Mouse (Mus musculus) left cerebral cortex, postnatal 4 days (tissue): ENCODE measurements at regions not wholly inside any gene's neighbourhood (a gene's known extent, or its start where the extent isn't known, plus 50 kb on each side); places are given as distances from the start of the nearest gene placed in this dataset.

ENCODE experiments used
- DNase-seq: peaks from one replicate; pipeline ENCODE4 v3.0.0-alpha.2; 2022
- intact Hi-C: fragments of 180-260 bp; cut with DNase I; formaldehyde crosslinking; loops from one replicate; pipeline ENCODE4 v1.15.1; 2025

GRCm38 (mm10) chr3:39360278-39360677, 473.5 kb downstream of the Fat4 start:
- intact Hi-C loops = no loop called here
- DNase-seq = peak; percentile 2

GRCm38 (mm10) chr3:39370926-39371325, 484.2 kb downstream of the Fat4 start:
- DNase-seq = no peak
- intact Hi-C loops = no loop called here

- DNase-seq = peak; percentile 63
- intact Hi-C loops = no loop called here
These were observed 485.7 kb downstream of the Fat4 start for GRCm38 (mm10) chr3:39372426-39372950.

GRCm38 (mm10) chr3:39375465-39375864, 488.7 kb downstream of the Fat4 start:
- no peak for DNase-seq
- intact Hi-C loops = no loop called here

- DNase-seq = no peak
- intact Hi-C loops = no loop called here
These were observed 501.8 kb downstream of the Fat4 start for GRCm38 (mm10) chr3:39388491-39388890.

GRCm38 (mm10) chr3:39390442-39390841, 503.7 kb downstream of the Fat4 start:
- intact Hi-C loops = no loop called here
- DNase-seq = peak; percentile 5

- no peak for DNase-seq
- intact Hi-C loops = no loop called here
These were observed 505.3 kb downstream of the Fat4 start for GRCm38 (mm10) chr3:39392053-39392452.

- intact Hi-C loops = no loop called here
- no peak for DNase-seq
These were observed 509.9 kb downstream of the Fat4 start for GRCm38 (mm10) chr3:39396672-39397071.

GRCm38 (mm10) chr3:39397255-39397654, 510.5 kb downstream of the Fat4 start:
- no peak for DNase-seq
- intact Hi-C loops = no loop called here

- no peak for DNase-seq
- intact Hi-C loops = no loop called here
These were observed 510.9 kb downstream of the Fat4 start for GRCm38 (mm10) chr3:39397677-39398076.

GRCm38 (mm10) chr3:39424778-39425642, 538.3 kb downstream of the Fat4 start:
- DNase-seq = no peak
- intact Hi-C loops = no loop called here

- intact Hi-C loops = no loop called here
- DNase-seq = no peak
These were observed 538.9 kb downstream of the Fat4 start for GRCm38 (mm10) chr3:39425643-39426016.

GRCm38 (mm10) chr3:39443328-39443727, 556.6 kb downstream of the Fat4 start:
- intact Hi-C loops = no loop called here
- DNase-seq = peak; percentile 12

GRCm38 (mm10) chr3:39455650-39456049, 568.9 kb downstream of the Fat4 start:
- intact Hi-C loops = no loop called here
- DNase-seq = no peak

- peak; percentile 65 for DNase-seq
These were observed 573.6 kb downstream of the Fat4 start for GRCm38 (mm10) chr3:39460183-39460888.

GRCm38 (mm10) chr3:39461561-39461960, 574.8 kb downstream of the Fat4 start:
- intact Hi-C loops = no loop called here
- no peak for DNase-seq

More at GRCm38 (mm10) chr3:39460183-39460888, 573.6 kb downstream of the Fat4 start:
- intact Hi-C loops = no loop called here

GRCm38 (mm10) chr3:39465811-39466210, 579.1 kb downstream of the Fat4 start:
- DNase-seq = no peak
- intact Hi-C loops = no loop called here

GRCm38 (mm10) chr3:39489392-39489791, 602.7 kb downstream of the Fat4 start:
- DNase-seq = no peak
- intact Hi-C loops = no loop called here

- no peak for DNase-seq
These were observed 607.6 kb downstream of the Fat4 start for GRCm38 (mm10) chr3:39494363-39494762.

GRCm38 (mm10) chr3:39528087-39528486, 641.3 kb downstream of the Fat4 start:
- no peak for DNase-seq
- intact Hi-C loops = no loop called here

More at GRCm38 (mm10) chr3:39494363-39494762, 607.6 kb downstream of the Fat4 start:
- intact Hi-C loops = no loop called here

- DNase-seq = no peak
- intact Hi-C loops = no loop called here
These were observed 650.8 kb downstream of the Fat4 start for GRCm38 (mm10) chr3:39537515-39537914.
